Mouse (Mus musculus): ENCODE results near the gene Plcg1. TPM values are rescaled to one million over a fixed set of nuclear protein-coding genes. Genes with fewer than 3 reads are reported as not detected.

Plcg1 gene
- polyA plus RNA-seq, 1 experiment from 2014 or later = 62.8 TPM

DNA sequence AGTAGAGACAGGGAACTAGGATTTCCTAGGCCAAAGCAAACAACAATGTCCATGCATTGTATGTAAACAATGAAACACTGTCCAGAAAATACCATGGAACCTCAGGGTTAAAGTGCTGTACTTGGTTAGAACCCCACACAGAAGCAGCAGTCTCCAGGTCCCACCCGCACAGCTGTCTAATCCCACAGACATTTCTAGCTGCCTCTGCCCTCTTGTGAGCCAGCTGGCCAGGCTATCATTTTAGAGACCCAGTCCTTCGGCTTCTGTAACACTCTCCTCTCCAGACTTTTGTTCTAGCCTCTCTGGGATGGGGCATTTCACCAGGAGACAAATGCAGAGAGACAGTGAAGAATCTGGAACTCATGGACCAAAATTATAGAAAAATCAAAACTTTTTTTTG is 46.9 kb downstream of the Plcg1 start:
- no peak overlapping the region for H3K4me3 ChIP-seq (replicated peaks; ENCODE audit: low read length)
- H3K4me2 ChIP-seq (replicated peaks) = no peak overlapping the region
- no peak overlapping the region for H3K27ac ChIP-seq
- H3K36me3 ChIP-seq (replicated peaks; ENCODE audit: control insufficient read depth, insufficient read depth) = peaks cover 22% of the 10 kb centered on the region
- no peaks in the 10 kb centered on the region for H3K27me3 ChIP-seq (ENCODE audit: control insufficient read depth, insufficient read depth, low read length)
- no peak overlapping the region for H3K9ac ChIP-seq
- ATAC-seq (ENCODE audit: low FRiP score) (no peak), DNase-seq (ENCODE audit: low spot score) (no peak)
- WGBS = 92% methylated on average over 2 of the region's 2 CpGs
- no peaks in the 10 kb centered on the region for H3K9me3 ChIP-seq (ENCODE audit: control insufficient read depth, low read length)
- no peaks in the 10 kb centered on the region for H3K4me1 ChIP-seq (replicated peaks; ENCODE audit: control insufficient read depth, insufficient read depth, low read length)

DNA sequence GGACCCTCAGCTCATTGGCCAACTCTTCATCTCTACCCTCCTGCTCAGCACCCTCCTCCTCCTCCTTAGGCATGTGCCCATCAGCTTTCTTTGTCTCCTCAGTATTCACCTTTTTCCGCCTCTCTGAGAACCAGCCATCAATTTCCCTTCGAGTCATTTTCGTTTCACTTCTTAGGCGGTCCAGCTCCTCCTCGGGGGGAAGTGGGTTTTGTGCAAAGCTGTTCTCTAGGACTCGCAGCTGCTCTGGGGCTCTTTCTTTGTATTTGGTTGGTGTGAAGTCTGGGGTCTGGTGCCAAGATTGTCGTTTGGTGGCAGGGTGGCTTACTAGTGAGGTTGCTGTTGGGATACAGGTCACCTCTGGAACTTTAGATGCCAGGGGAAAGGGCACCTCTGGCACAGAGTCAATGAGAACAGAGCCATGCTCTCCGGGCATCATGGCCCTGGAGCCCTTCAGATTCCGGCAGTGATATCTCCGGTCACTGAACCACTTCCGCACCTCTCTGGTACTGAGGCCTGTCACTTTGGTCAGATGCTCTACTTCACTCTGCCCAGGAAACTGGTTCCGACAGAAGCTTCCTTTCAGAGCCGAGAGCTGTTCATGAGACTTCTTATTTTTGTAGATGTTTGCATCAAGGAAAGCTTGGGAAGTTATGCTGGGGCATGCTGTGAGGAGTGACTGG is 49.2 kb downstream of the Plcg1 start:
- peaks cover 20% of the 10 kb centered on the region for H3K36me3 ChIP-seq (replicated peaks; ENCODE audit: control insufficient read depth, insufficient read depth)
- WGBS = 86% methylated on average over 13 of the region's 13 CpGs

DNA sequence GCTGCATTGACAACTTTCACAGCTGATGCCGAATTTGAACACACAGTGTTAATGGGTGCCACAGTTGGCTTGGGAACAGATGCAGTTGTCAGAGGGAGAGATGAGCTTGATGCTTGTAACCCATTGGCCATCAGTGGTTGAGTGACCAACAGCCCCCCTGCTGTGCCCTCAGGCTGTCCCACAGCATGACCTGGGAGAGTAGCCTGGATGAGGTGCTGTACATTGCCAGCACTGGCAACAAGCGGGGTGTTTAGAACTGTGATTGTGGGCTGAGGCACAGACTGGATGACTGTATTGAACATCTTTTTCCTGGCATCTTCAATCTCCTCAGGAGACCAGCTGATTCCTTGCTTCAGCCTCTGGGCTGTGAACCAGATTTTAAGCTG is 49.7 kb downstream of the Plcg1 start:
- DNase-seq (ENCODE audit: low spot score) (no peak), ATAC-seq (ENCODE audit: low FRiP score) (no peak)
- WGBS = 92% methylated on average over 2 of the region's 2 CpGs
- no peaks in the 10 kb centered on the region for H3K27me3 ChIP-seq (ENCODE audit: control insufficient read depth, insufficient read depth, low read length)
- H3K36me3 ChIP-seq (replicated peaks; ENCODE audit: control insufficient read depth, insufficient read depth) = peaks cover 18% of the 10 kb centered on the region
- no peaks in the 10 kb centered on the region for H3K9me3 ChIP-seq (ENCODE audit: control insufficient read depth, low read length)
- no peak overlapping the region for H3K9ac ChIP-seq
- no peaks in the 10 kb centered on the region; the same call in 1 of the 2 replicates for H3K4me1 ChIP-seq (replicated peaks; ENCODE audit: control insufficient read depth, insufficient read depth, low read length)
- no peak overlapping the region for H3K27ac ChIP-seq
- no peak overlapping the region for H3K4me3 ChIP-seq (replicated peaks; ENCODE audit: low read length)
- no peak overlapping the region for H3K4me2 ChIP-seq (replicated peaks)

More for the DNA sequence above, 49.2 kb downstream of the Plcg1 start:
- no peaks in the 10 kb centered on the region; the same call in 1 of the 2 replicates for H3K4me1 ChIP-seq (replicated peaks; ENCODE audit: control insufficient read depth, insufficient read depth, low read length)
- no peak overlapping the region for H3K9ac ChIP-seq
- H3K4me2 ChIP-seq (replicated peaks) = no peak overlapping the region
- no peak overlapping the region for H3K27ac ChIP-seq
- H3K27me3 ChIP-seq (ENCODE audit: control insufficient read depth, insufficient read depth, low read length) = no peaks in the 10 kb centered on the region
- H3K4me3 ChIP-seq (replicated peaks; ENCODE audit: low read length) = no peak overlapping the region
- DNase-seq (ENCODE audit: low spot score) (no peak), ATAC-seq (ENCODE audit: low FRiP score) (no peak)
- no peaks in the 10 kb centered on the region for H3K9me3 ChIP-seq (ENCODE audit: control insufficient read depth, low read length)

DNA sequence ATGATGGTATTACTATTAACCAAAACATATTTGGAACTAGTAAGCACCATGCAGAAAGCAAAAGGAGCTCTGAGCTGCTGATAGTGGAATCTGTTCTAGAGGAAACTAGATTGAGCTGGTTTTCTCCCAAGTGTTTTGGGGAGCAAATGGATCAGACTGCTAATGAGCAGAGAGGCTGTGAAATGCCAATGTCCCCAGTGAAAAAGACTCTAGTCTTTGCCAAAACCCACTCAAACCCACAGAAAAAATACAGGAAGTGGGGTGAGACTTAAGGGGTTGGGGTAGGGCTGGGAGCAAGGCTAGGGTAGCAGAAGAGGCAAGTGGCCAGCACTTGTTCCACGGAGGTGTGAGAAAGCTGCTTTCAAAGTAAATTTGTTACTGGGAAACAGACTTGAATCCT is 55.2 kb downstream of the Plcg1 start:
- Histone ChIP-seq H3K9ac (no peak overlapping the region), H3K9me3 (ENCODE audit: control insufficient read depth, low read length) (no peaks in the 10 kb centered on the region), H3K4me3 (replicated peaks; ENCODE audit: low read length) (no peak overlapping the region), H3K27ac (peak overlapping the region; percentile 71), H3K27me3 (ENCODE audit: control insufficient read depth, insufficient read depth, low read length) (no peaks in the 10 kb centered on the region), H3K4me2 (replicated peaks) (no peak overlapping the region), H3K4me1 (replicated peaks; ENCODE audit: control insufficient read depth, insufficient read depth, low read length) (no peaks in the 10 kb centered on the region; the same call in 1 of the 2 replicates), H3K36me3 (replicated peaks; ENCODE audit: control insufficient read depth, insufficient read depth) (peaks cover 8% of the 10 kb centered on the region; the same call in 1 of the 2 replicates)
- WGBS = 67% methylated on average over 1 of the region's 1 CpGs
- ATAC-seq (ENCODE audit: low FRiP score) = peak; percentile 62; the same call in 1 of the 2 replicates
- peak; percentile 37 for DNase-seq (ENCODE audit: low spot score)

GRCm38 (mm10) chr2:160789046-160789445 is 57.9 kb downstream of the Plcg1 start:
- no peak overlapping the region for H3K4me2 ChIP-seq (replicated peaks)
- H3K9ac ChIP-seq = no peak overlapping the region
- H3K36me3 ChIP-seq (replicated peaks; ENCODE audit: control insufficient read depth, insufficient read depth) = no peaks in the 10 kb centered on the region
- H3K9me3 ChIP-seq (ENCODE audit: control insufficient read depth, low read length) = no peaks in the 10 kb centered on the region
- 86% methylated on average over 1 of the region's 1 CpGs for WGBS
- H3K27me3 ChIP-seq (ENCODE audit: control insufficient read depth, insufficient read depth, low read length) = no peaks in the 10 kb centered on the region
- H3K4me1 ChIP-seq (replicated peaks; ENCODE audit: control insufficient read depth, insufficient read depth, low read length) = no peaks in the 10 kb centered on the region; the same call in 1 of the 2 replicates
- H3K4me3 ChIP-seq (replicated peaks; ENCODE audit: low read length) = no peak overlapping the region
- no peak overlapping the region for H3K27ac ChIP-seq
- ATAC-seq (ENCODE audit: low FRiP score) = no peak
- DNase-seq (ENCODE audit: low spot score) = no peak

DNA sequence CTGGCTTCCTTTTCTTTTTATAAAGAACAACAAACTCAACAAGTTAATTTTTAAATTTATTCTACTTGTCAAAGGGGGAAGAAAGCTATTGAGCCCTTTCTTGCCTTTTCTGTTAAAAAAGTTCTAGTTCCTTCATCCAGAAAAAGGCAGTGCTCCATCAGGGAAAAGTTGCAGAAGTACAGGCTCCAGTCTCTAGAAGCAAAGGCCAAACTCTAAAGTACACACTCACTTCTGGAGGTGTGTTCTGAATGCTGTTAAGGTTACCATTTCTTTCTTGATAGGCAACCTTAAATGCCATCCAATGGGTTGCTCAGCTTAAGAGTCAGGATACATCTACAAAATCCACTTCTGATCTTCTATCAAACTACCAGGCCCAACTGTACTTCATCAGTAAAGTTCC is 58.6 kb downstream of the Plcg1 start:
- H3K4me1 ChIP-seq (replicated peaks; ENCODE audit: control insufficient read depth, insufficient read depth, low read length) = no peaks in the 10 kb centered on the region; the same call in 1 of the 2 replicates
- H3K4me2 ChIP-seq (replicated peaks) = no peak overlapping the region
- no peaks in the 10 kb centered on the region for H3K36me3 ChIP-seq (replicated peaks; ENCODE audit: control insufficient read depth, insufficient read depth)
- H3K9ac ChIP-seq = no peak overlapping the region
- no peak overlapping the region for H3K4me3 ChIP-seq (replicated peaks; ENCODE audit: low read length)
- H3K9me3 ChIP-seq (ENCODE audit: control insufficient read depth, low read length) = no peaks in the 10 kb centered on the region
- ATAC-seq (ENCODE audit: low FRiP score) = no peak
- no peak for DNase-seq (ENCODE audit: low spot score)
- no peaks in the 10 kb centered on the region for H3K27me3 ChIP-seq (ENCODE audit: control insufficient read depth, insufficient read depth, low read length)
- H3K27ac ChIP-seq = no peak overlapping the region

DNA sequence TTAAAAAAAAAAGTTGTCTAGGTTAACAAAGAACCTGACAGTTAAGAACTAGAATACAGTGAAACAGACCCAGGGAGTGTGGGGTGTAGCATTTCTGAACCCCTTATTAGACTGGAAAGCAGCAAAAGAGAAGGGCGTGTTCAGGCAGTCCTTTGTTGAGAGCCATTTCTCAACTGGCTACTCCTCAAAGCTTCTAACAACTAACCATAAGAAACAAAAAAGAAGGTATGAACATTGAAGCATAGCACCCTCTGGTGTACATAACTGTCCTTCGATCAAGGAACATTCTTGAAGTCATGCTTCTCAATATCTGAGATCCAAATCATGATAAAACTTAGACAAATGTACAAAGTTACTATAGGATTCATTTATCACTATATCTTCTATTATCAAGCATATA is 62.0 kb downstream of the Plcg1 start:
- H3K27ac ChIP-seq = no peak overlapping the region
- H3K9ac ChIP-seq = no peak overlapping the region
- no peaks in the 10 kb centered on the region for H3K27me3 ChIP-seq (ENCODE audit: control insufficient read depth, insufficient read depth, low read length)
- H3K9me3 ChIP-seq (ENCODE audit: control insufficient read depth, low read length) = no peaks in the 10 kb centered on the region
- H3K36me3 ChIP-seq (replicated peaks; ENCODE audit: control insufficient read depth, insufficient read depth) = no peaks in the 10 kb centered on the region
- H3K4me1 ChIP-seq (replicated peaks; ENCODE audit: control insufficient read depth, insufficient read depth, low read length) = no peaks in the 10 kb centered on the region
- no peak overlapping the region for H3K4me3 ChIP-seq (replicated peaks; ENCODE audit: low read length)
- ATAC-seq (ENCODE audit: low FRiP score) (no peak), DNase-seq (ENCODE audit: low spot score) (no peak)
- no peak overlapping the region for H3K4me2 ChIP-seq (replicated peaks)
- WGBS = 89% methylated on average over 2 of the region's 2 CpGs

DNA sequence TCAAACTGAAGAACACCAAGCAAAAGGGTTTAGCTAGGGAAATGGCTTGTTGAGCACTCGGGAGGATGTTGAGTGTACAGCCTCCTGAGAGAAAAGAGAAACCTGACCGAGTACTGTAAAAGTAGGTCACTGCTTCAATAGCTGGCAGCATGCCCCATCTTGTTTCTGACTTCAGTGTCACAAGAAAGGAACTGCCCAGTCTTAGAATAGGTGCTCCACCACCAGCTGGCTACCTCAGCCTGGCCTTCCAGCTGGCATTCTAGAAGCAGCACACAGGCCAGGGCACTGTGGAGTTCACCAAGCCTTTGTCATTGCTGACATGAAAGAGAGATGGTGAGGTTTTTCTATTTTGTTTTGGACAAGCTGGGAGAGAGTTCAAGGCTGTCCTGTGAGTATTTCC is 65.9 kb downstream of the Plcg1 start:
- 70% methylated on average over 2 of the region's 2 CpGs for WGBS
- H3K27me3 ChIP-seq (ENCODE audit: control insufficient read depth, insufficient read depth, low read length) = no peaks in the 10 kb centered on the region
- H3K4me3 ChIP-seq (replicated peaks; ENCODE audit: low read length) = no peak overlapping the region
- no peak overlapping the region for H3K27ac ChIP-seq
- no peaks in the 10 kb centered on the region for H3K9me3 ChIP-seq (ENCODE audit: control insufficient read depth, low read length)
- no peak for ATAC-seq (ENCODE audit: low FRiP score)
- no peaks in the 10 kb centered on the region for H3K4me1 ChIP-seq (replicated peaks; ENCODE audit: control insufficient read depth, insufficient read depth, low read length)
- no peak overlapping the region for H3K9ac ChIP-seq
- no peaks in the 10 kb centered on the region for H3K36me3 ChIP-seq (replicated peaks; ENCODE audit: control insufficient read depth, insufficient read depth)
- no peak overlapping the region for H3K4me2 ChIP-seq (replicated peaks)
- DNase-seq (ENCODE audit: low spot score) = no peak

GRCm38 (mm10) chr2:160798206-160798605 is 67.1 kb downstream of the Plcg1 start:
- 84% methylated on average over 1 of the region's 1 CpGs for WGBS
- Histone ChIP-seq H3K27ac (no peak overlapping the region), H3K4me2 (replicated peaks) (no peak overlapping the region), H3K9ac (no peak overlapping the region), H3K27me3 (ENCODE audit: control insufficient read depth, insufficient read depth, low read length) (no peaks in the 10 kb centered on the region), H3K4me3 (replicated peaks; ENCODE audit: low read length) (no peak overlapping the region), H3K9me3 (ENCODE audit: control insufficient read depth, low read length) (no peaks in the 10 kb centered on the region), H3K4me1 (replicated peaks; ENCODE audit: control insufficient read depth, insufficient read depth, low read length) (no peaks in the 10 kb centered on the region), H3K36me3 (replicated peaks; ENCODE audit: control insufficient read depth, insufficient read depth) (no peaks in the 10 kb centered on the region)
- ATAC-seq (ENCODE audit: low FRiP score) (no peak), DNase-seq (ENCODE audit: low spot score) (no peak)

DNA sequence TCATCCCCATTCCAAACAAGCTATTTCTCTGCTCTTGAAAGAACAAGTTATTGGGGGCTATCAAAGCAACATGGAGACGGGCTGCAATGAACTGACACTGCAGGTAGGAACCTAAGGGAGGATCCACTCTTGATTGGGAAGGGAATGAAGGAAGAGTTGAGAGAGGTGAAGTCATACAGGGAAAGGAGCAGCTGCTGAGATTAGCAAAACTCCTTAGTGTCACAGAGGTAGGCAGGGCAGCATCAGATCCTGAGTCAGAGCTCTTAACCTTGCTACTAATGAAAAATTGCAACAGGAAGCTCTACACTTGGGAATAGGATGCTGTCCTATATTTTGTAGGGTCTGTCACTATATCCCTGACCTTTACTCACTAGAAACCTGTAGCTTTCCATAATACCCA is 69.9 kb downstream of the Plcg1 start:
- H3K4me1 ChIP-seq (replicated peaks; ENCODE audit: control insufficient read depth, insufficient read depth, low read length) = no peaks in the 10 kb centered on the region
- WGBS = 97% methylated on average over 1 of the region's 1 CpGs
- DNase-seq (ENCODE audit: low spot score) = no peak
- no peaks in the 10 kb centered on the region for H3K27me3 ChIP-seq (ENCODE audit: control insufficient read depth, insufficient read depth, low read length)
- H3K4me2 ChIP-seq (replicated peaks) = no peak overlapping the region
- H3K9me3 ChIP-seq (ENCODE audit: control insufficient read depth, low read length) = no peaks in the 10 kb centered on the region
- H3K27ac ChIP-seq = no peak overlapping the region
- H3K36me3 ChIP-seq (replicated peaks; ENCODE audit: control insufficient read depth, insufficient read depth) = no peaks in the 10 kb centered on the region
- H3K4me3 ChIP-seq (replicated peaks; ENCODE audit: low read length) = no peak overlapping the region
- no peak overlapping the region for H3K9ac ChIP-seq
- no peak for ATAC-seq (ENCODE audit: low FRiP score)
